Mouse (Mus musculus) stomach, postnatal 0 days (tissue): ENCODE results near the gene Reln. TPM values are rescaled to one million over a fixed set of nuclear protein-coding genes. Genes with fewer than 3 reads are reported as not detected.

ENCODE experiments used
- ATAC-seq: fragments of 200-750 bp; cut with Nextera tagmentation; 2 replicates; pipeline ENCODE4 v1.8.0; 2017; ENCODE audit not compliant: low FRiP score, low TSS enrichment
- DNase-seq: peaks from one replicate; pipeline ENCODE4 v3.0.0-alpha.2; 2016; ENCODE audit warnings: low spot score
- H3K27ac ChIP-seq: fragments of 300-500 bp; sonication (generic); replicated peaks from 2 replicates; pipeline ENCODE4 v1.5.1; 2014; ENCODE audit warnings: mild to moderate bottlenecking, control low read depth
- H3K27me3 ChIP-seq: fragments of 300-500 bp; sonication (generic); 2 replicates; pipeline ENCODE4 v1.6.1; 2014; ENCODE audit warnings: low read length; ENCODE audit not compliant: control insufficient read depth, insufficient read depth
- H3K36me3 ChIP-seq: fragments of 300-500 bp; sonication (generic); 2 replicates; pipeline ENCODE4 v1.6.1; 2014; ENCODE audit warnings: low read length, mixed read lengths; ENCODE audit not compliant: control insufficient read depth, insufficient read depth
- H3K4me1 ChIP-seq: fragments of 300-500 bp; sonication (generic); replicated peaks from 2 replicates; pipeline ENCODE4 v1.6.1; 2014; ENCODE audit warnings: antibody characterized with exemption; ENCODE audit not compliant: control insufficient read depth, insufficient read depth
- H3K4me2 ChIP-seq: fragments of 300-500 bp; sonication (generic); replicated peaks from 2 replicates; pipeline ENCODE4 v1.6.1; 2014; ENCODE audit warnings: low read depth, mild to moderate bottlenecking, control low read depth, moderate library complexity
- H3K4me3 ChIP-seq: fragments of 300-500 bp; sonication (generic); 2 replicates; pipeline ENCODE4 v1.5.1; 2014; ENCODE audit warnings: low read depth, low read length, control low read depth
- H3K9ac ChIP-seq: fragments of 300-500 bp; sonication (generic); 2 replicates; pipeline ENCODE4 v1.6.1; 2014; ENCODE audit warnings: mild to moderate bottlenecking, low read length, control low read depth, mixed read lengths
- H3K9me3 ChIP-seq: fragments of 300-500 bp; sonication (generic); 2 replicates; pipeline ENCODE4 v1.6.1; 2016; ENCODE audit warnings: low read length; ENCODE audit not compliant: control insufficient read depth
- CTCF ChIP-seq: IDR thresholded peaks from 2 replicates; pipeline ENCODE4 v1.5.1; 2016; ENCODE audit warnings: antibody characterized with exemption, low read depth, mild to moderate bottlenecking, moderate library complexity
- EP300 ChIP-seq: optimal IDR thresholded peaks from 2 replicates; pipeline ENCODE3; 2016; ENCODE audit warnings: antibody characterized with exemption
- WGBS: fragments of 180-500 bp; shearing (Covaris S2); extraction: QIAGEN DNeasy Blood & Tissue Kit; methylation state at CpG from one replicate; pipeline ENCODE4 v1.1.7; 2014; 5-methylcytosine and 5-hydroxymethylcytosine counted together
- polyA plus RNA-seq: library from polyadenylated mRNA; unstranded; fragments of >200 nt; fragmentation: Nextera tagmentation; extraction: Ambion mirVana; gene quantifications from 2 replicates; pipeline ENCODE4 v1.2.1, GENCODE M21; 2015

Gene Reln
- polyA plus RNA-seq, 1 experiment from 2014 or later = 1.6 TPM

- H3K27me3 ChIP-seq = no peaks in the 10 kb centered on the region
- no peaks in the 10 kb centered on the region for H3K9me3 ChIP-seq
- H3K4me3 ChIP-seq = no peak overlapping the region
- ATAC-seq (no peak), DNase-seq (no peak)
- TF ChIP-seq EP300 = no peak
- no peak for TF ChIP-seq CTCF
- H3K36me3 ChIP-seq = no peaks in the 10 kb centered on the region
- no peak overlapping the region for H3K27ac ChIP-seq
- 50% methylated on average over 6 of the region's 6 CpGs for WGBS
- H3K4me2 ChIP-seq = no peak overlapping the region
- no peaks in the 10 kb centered on the region for H3K4me1 ChIP-seq
- H3K9ac ChIP-seq = no peak overlapping the region
Observed at GRCm38 (mm10) chr5:22153601-22154000, 190.9 kb downstream of the Reln start.

GRCm38 (mm10) chr5:22141821-22142220 is 202.7 kb downstream of the Reln start:
- Histone ChIP-seq H3K27me3 (no peaks in the 10 kb centered on the region), H3K27ac (no peak overlapping the region), H3K36me3 (no peaks in the 10 kb centered on the region), H3K4me1 (no peaks in the 10 kb centered on the region), H3K4me3 (no peak overlapping the region), H3K9ac (no peak overlapping the region), H3K9me3 (no peaks in the 10 kb centered on the region), H3K4me2 (no peak overlapping the region)
- TF ChIP-seq EP300 (no peak), CTCF (no peak)
- DNase-seq = no peak
- ATAC-seq = no peak
- WGBS = 53% methylated on average over 4 of the region's 4 CpGs

- no peak overlapping the region for H3K9ac ChIP-seq
- no peaks in the 10 kb centered on the region for H3K36me3 ChIP-seq
- no peak overlapping the region for H3K4me3 ChIP-seq
- H3K27ac ChIP-seq = no peak overlapping the region
- no peaks in the 10 kb centered on the region for H3K27me3 ChIP-seq
- whole genome bisulfite sequencing = 39% methylated on average over 2 of the region's 2 CpGs
- ATAC-seq (no peak), DNase-seq (no peak)
- no peak overlapping the region for H3K4me2 ChIP-seq
- H3K9me3 ChIP-seq = no peaks in the 10 kb centered on the region
- TF ChIP-seq EP300 (no peak), CTCF (no peak)
- H3K4me1 ChIP-seq = no peaks in the 10 kb centered on the region
Observed at GRCm38 (mm10) chr5:22139015-22139414, 205.5 kb downstream of the Reln start.

GRCm38 (mm10) chr5:22134402-22134801 is 210.1 kb downstream of the Reln start:
- TF ChIP-seq CTCF (no peak), EP300 (no peak)
- Histone ChIP-seq H3K9me3 (no peaks in the 10 kb centered on the region), H3K4me3 (no peak overlapping the region), H3K36me3 (no peaks in the 10 kb centered on the region), H3K9ac (no peak overlapping the region), H3K27me3 (no peaks in the 10 kb centered on the region), H3K27ac (no peak overlapping the region), H3K4me2 (no peak overlapping the region), H3K4me1 (no peaks in the 10 kb centered on the region)
- ATAC-seq (no peak), DNase-seq (no peak)
- 65% methylated on average over 9 of the region's 9 CpGs for WGBS

- Histone ChIP-seq H3K9me3 (no peaks in the 10 kb centered on the region), H3K4me1 (no peaks in the 10 kb centered on the region), H3K27me3 (no peaks in the 10 kb centered on the region), H3K9ac (no peak overlapping the region), H3K27ac (no peak overlapping the region), H3K4me3 (no peak overlapping the region), H3K4me2 (no peak overlapping the region), H3K36me3 (no peaks in the 10 kb centered on the region)
- ATAC-seq = no peak
- 69% methylated on average over 5 of the region's 5 CpGs for WGBS
- TF ChIP-seq CTCF (no peak), EP300 (no peak)
- no peak for DNase-seq
Observed at GRCm38 (mm10) chr5:22131730-22132522, 212.6 kb downstream of the Reln start.

- Histone ChIP-seq H3K4me2 (no peak overlapping the region), H3K9ac (no peak overlapping the region), H3K27me3 (no peaks in the 10 kb centered on the region), H3K4me3 (no peak overlapping the region), H3K36me3 (no peaks in the 10 kb centered on the region), H3K4me1 (no peaks in the 10 kb centered on the region), H3K27ac (no peak overlapping the region), H3K9me3 (no peaks in the 10 kb centered on the region)
- ATAC-seq = no peak
- DNase-seq = no peak
- no peak for TF ChIP-seq CTCF
- TF ChIP-seq EP300 = no peak
Observed at GRCm38 (mm10) chr5:22127583-22127982, 216.9 kb downstream of the Reln start.
